Mouse (Mus musculus) heart, postnatal 14 days (tissue): ENCODE results near the gene Hoxd12. TPM values are rescaled to one million over a fixed set of nuclear protein-coding genes. Genes with fewer than 3 reads are reported as not detected.
A peak's percentile ranks its signal among the peaks of the same experiment; 100 is the strongest.

Experiments used
- DNase-seq, 2 experiments: peaks; one replicate each; pipeline ENCODE4 v3.0.0; 2021 to 2022
- intact Hi-C: fragments of 180-260 bp; cut with DNase I; formaldehyde crosslinking; loops from one replicate; pipeline ENCODE4 v1.15.1; 2025
- total RNA-seq, 2 experiments: library from RNA; stranded (reverse); gene quantifications; 2 replicates each; pipeline ENCODE4 v1.2.3; 2021

Gene Hoxd12
- total RNA-seq, 2 experiments from 2014 or later: not detected

GRCm38 (mm10) chr2:74702820-74703219 lies 28.0 kb downstream of the Hoxd12 start:
- intact Hi-C loops: loop anchor here (2.0 to 10.0 kb wide), 6 partner anchors 259 to 1072 kb away; no protein-coding TSS in a partner anchor
- no peak for DNase-seq

- intact Hi-C loops: loop anchor here (2.0 to 10.0 kb wide), 6 partner anchors 259 to 1071 kb away; no protein-coding TSS in a partner anchor
- DNase-seq: no peak
Measured at GRCm38 (mm10) chr2:74703317-74703716, 28.5 kb downstream of the Hoxd12 start.

GRCm38 (mm10) chr2:74703720-74704392 lies 29.0 kb downstream of the Hoxd12 start:
- DNase-seq: no peak
- intact Hi-C loops: loop anchor here (2.0 to 10.0 kb wide), 6 partner anchors 258 to 1071 kb away; no protein-coding TSS in a partner anchor

DNA sequence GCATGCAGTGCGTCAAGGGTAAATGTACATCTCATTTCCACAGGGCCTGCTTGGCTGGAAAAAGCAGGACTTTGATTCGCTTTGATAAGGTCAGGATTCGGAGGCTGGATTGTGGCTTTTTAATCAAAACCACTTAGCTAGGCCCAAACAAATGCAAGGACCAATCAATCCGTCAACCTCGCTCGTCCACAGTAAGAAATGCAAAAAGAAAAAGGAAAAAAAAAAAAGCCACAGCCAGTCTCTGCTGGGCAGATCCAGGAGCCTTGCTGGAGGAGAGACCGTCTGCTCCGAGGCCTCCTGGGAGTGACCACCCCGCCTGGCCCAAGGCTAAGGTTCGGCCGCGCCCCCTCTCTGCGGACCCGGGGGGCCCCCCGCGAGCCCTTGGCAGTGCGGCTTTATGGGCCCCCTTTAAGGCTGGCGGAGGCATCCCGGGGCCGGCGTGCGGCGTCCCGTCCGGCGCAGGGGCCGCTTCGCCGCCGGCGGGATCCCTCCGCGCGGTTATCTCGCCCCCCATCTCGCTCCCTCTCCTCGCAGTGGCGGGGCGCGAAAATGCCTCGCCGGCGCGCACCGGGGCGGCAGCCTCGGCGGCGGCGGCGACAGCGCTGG lies 29.7 kb downstream of the Hoxd12 start, which contains the start of gene Hoxd8:
Hoxd8 (plus strand) TSS at position 223 of the 606 bp plus-strand sequence.
- peak in 1 of 2 experiments; percentile 51 for DNase-seq
- intact Hi-C loops: loop anchor here (5.0 to 10.0 kb wide), 2 partner anchors 258 to 1070 kb away; no protein-coding TSS in a partner anchor

DNA sequence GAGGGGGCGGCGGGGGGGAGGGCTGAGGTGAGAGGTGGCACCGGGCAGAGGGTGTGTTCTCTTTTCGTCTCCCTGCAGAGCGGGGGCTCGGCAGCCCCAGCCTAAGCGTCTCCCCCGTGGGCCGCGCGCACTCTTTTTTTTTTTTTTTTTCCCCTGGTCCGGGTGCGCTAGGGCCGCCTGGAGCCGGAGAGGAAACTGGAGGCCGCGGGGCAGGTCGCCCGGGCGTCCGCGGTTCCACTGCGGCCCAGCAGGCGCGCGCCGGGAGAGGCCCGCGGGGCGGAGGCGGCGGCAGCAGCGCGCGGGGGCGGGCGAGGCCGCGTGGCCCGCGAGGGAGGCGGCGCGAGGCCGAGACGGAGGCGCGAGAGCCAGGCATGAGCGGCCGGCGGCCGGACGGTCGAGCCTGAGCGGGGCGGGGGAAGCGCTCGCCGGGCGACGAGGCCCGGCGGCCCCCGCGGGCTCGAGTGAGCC lies 30.2 kb downstream of the Hoxd12 start:
- intact Hi-C loops: loop anchor here (5.0 to 10.0 kb wide), 2 partner anchors 257 to 1070 kb away; no protein-coding TSS in a partner anchor
- DNase-seq: peak in 1 of 2 experiments; percentile 61

- DNase-seq: no peak
- intact Hi-C loops: loop anchor here (10.0 kb wide), 1 partner anchor 1069 kb away; no protein-coding TSS in a partner anchor
Measured at GRCm38 (mm10) chr2:74705467-74706089, 30.8 kb downstream of the Hoxd12 start.

DNA sequence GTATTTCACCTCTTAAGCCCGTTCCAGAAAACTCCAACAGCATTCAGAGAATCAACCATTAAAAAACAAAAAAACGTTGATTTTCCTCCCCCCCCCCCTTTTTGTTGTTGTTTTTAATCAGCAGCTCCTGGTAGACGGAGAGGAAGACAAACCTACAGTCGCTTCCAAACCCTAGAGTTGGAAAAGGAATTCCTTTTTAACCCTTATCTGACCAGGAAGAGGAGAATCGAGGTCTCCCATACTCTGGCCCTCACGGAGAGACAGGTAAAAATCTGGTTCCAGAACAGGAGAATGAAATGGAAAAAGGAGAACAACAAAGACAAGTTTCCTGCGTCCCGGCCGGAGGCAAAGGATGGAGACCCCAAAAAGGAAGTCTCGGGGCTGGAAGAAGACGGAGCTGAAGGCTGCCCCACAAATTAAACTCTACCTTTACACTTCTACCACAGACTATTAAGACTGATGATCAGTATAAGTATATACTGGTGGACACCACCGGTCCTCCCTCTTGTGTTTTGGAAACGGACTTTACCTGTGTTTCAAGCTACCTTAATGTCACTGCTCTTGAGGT lies 31.7 kb downstream of the Hoxd12 start:
- intact Hi-C loops: loop anchor here (10.0 kb wide), 1 partner anchor 1068 kb away; no protein-coding TSS in a partner anchor
- no peak for DNase-seq

DNA sequence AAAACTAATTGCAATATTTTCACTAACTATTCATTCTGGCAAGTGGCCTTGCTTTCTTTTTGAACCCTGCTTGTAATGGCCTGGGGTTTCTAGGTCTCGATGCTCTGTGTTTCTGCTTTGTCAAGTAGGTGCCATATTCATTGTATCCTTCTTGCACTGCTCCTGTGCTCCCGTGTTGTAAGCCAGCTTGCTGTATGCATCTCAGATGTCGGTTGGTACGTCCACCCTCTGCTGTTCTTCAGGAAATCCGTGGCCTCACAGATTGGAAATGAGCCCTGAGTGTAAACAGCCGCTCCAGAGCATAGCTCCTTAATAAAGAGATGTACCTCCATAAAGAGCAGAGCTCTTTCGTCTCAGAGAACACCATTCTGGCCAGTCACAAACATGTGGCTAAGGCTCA lies 32.8 kb downstream of the Hoxd12 start:
- intact Hi-C loops: loop anchor here (10.0 kb wide), 1 partner anchor 1067 kb away; no protein-coding TSS in a partner anchor
- no peak for DNase-seq

DNA sequence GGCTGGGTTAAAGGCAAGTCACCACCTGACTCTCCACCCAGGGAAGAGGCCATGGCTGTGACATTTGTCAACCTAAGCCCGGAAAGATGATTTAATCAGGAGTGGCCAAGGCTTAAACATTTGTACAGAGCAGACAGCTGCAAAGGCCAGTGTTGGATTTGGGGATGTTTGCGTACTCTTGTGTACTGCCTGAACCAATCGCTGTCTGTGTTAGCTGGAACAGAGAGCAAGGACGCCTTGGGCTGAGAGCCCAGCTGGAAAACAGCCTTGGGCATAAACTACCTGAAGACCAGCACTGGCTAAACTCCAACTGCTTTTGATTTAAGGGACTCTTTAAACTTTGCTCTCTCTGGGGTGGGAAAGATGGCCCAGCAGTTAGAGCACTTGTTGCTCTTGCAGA lies 33.9 kb downstream of the Hoxd12 start:
- intact Hi-C loops: loop anchor here (10.0 kb wide), 1 partner anchor 1066 kb away; no protein-coding TSS in a partner anchor
- DNase-seq: no peak

DNA sequence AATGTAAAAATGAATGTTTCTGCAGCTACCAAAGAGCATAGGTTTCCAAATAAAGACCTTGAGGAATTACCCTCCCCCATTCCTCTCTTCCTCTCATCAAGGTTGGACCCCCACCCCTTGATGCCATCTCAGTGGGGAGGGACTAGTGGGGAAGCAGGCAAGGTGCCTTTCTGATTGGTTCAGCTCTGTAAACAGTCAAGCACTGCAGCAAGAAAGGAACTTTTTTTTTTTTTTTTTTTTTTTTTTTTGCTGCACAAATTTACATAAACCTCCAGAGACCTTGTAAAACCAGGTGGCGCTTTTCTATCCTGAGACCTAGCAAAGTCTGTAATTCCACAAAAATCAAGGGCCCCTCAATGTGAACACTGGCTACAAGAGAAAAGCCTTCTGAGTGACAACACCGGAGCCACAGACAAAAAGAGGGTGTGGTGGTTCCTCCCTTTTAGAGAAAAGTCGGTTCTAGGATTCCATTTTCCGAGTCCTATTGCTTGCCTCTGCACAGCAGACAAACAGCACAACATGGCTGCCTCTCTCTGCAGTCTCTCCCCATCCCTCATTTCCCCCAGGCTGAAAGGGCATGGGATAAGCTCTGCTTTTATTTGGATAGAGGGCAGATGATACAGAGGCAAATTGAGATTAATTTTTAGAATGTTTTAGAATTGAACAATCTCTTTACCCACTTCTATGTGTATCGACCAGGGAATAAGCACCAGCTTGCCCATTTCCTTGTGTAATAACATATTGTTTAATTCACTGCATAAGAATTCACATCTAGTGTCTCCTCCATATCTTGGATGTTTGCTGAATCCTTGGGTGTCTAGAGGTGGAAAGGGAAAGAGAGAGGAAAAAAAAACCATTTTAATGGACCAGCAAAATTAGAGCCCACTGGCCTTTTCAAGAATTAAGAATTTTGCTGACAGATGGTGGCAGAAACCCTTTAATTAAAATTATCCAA lies 34.9 kb downstream of the Hoxd12 start:
- no peak for DNase-seq
- intact Hi-C loops: loop anchor here (10.0 kb wide), 1 partner anchor 1065 kb away; no protein-coding TSS in a partner anchor

GRCm38 (mm10) chr2:74710929-74711543 lies 36.2 kb downstream of the Hoxd12 start:
- intact Hi-C loops: no loop called here
- DNase-seq: no peak

DNA sequence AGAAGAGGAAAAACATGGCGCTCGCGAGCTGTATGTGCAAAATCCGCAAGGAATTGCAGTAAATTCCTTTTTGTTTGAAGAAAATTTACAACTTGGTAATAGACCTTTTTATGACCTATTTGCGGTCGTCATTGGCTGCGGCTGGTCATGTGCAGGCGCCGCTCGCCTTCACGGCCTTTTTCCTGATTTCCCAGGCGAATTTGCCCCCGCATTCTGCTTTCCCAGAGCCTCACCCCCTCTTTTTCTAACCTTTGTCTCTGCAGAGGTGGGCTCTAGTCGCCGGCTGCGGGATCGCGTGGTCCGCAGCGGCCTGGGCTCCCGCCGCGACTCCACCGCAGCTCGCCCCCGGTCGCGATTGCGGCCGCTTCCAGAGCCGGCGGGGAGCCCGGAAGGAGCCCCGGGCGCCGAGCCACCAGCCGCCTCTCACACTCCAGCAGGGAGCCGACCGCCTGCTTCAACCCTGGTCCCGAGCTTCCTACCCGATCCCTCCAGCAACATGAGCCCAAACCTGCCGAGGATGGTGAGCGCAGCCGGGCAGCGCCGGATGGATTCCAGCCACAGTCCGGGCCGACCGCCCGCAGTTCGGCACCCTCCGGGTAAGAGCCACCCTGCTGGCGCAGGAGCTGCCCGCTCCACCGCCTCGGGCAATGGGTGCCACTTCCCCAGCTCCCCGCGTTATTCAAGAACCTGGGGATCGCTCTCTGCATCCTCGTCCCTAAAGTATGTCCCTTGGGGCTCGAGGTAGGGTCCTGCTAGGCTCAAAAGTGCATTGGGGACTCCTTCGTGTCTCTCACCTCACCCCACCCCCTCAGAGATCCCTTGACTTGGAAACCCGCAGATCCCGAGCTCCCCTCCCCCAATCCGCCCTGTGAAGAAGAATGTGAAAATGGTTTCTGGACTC lies 37.2 kb downstream of the Hoxd12 start, which contains the start of the genes Hoxd3 and Hoxd4:
Hoxd3 (plus strand) TSS at position 207 of the 901 bp plus-strand sequence.
Hoxd4 (plus strand) TSS at position 209 of the 901 bp plus-strand sequence.
- intact Hi-C loops: no loop called here
- peak in 1 of 2 experiments; percentile 48 for DNase-seq

DNA sequence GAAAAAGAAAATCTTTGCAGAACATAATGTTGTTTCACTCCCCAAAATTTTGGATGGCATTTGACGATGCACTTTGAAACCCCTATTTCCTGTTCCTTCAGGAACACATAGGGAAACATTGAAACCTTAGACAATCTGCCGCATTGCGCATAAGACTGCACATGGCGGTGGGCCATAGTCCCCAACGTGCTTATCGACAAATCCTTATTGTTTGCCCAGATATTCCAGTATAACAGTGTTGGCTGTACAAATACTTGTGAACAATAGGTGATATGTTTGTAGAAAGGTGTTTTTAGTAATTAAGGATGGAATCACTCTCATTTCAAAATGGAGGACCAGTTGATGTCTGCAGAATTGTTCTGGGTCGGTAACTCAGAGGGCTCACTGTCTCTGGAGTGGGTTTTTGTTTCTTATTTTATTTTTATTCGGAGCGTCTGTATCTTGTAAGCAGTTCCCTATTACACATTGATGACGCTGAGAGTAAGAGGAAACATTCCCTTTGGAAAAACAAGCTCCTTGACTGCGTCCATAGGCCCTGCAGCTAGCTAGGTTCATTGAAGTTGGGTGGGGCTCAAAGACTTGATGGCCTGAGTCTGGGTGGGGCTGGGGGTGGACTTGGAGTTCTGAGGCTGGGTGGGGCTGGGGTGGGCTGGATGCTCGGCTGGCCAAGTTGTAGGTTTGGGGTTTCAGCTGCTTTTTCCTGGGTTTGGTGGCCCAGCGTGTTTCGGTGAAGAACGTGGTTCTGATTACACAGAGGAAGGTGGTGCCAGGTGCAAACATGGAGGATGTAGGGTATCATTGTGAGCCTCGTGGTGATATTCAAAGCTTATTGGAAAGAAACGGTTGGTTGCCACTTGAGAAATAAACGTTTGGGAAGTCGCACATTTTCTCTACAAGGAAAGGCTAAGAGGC lies 38.7 kb downstream of the Hoxd12 start:
- no peak for DNase-seq
- intact Hi-C loops: no loop called here

GRCm38 (mm10) chr2:74714156-74714789 lies 39.5 kb downstream of the Hoxd12 start:
- intact Hi-C loops: no loop called here
- DNase-seq: no peak

DNA sequence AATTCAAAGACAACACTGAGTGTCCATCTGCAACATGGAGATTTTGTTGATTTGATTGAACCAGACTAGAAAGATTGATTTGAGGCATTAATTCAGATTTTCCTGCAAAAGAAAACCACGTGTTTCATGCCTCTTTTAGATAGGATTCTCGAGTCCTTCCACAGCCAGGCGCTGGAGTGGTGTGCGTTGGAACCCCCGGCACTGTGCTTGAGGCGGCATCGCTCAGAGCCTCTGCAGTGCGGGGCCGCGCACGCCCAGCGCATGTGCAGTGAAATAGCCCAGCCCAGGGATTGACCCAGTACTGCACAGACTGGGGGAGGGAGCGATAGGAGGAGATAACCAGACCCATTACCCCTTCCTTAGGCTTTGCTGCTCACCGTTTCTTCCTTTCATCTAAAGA lies 40.1 kb downstream of the Hoxd12 start:
- DNase-seq: no peak
- intact Hi-C loops: loop anchor here (1.0 kb wide), 2 partner anchors 249 to 423 kb away; no protein-coding TSS in a partner anchor
